Mouse (Mus musculus) limb, embryonic 14.5 days (tissue): ENCODE results near the gene Sapcd1. TPM values are rescaled to one million over a fixed set of nuclear protein-coding genes. Genes with fewer than 3 reads are reported as not detected.

Experiments
- ATAC-seq: fragments of 200-750 bp; cut with Nextera tagmentation; 2 replicates; pipeline ENCODE4 v1.8.0; 2017; ENCODE audit warnings: low read depth, moderate number of reproducible peaks, moderate TSS enrichment; ENCODE audit not compliant: low FRiP score
- DNase-seq: peaks from one replicate; pipeline ENCODE4 v3.0.0-alpha.2; 2015; ENCODE audit warnings: low spot score
- H3K27ac ChIP-seq: fragments of 300-500 bp; sonication (generic); replicated peaks from 2 replicates; pipeline ENCODE4 v1.5.1; 2014; ENCODE audit warnings: low read depth, mild to moderate bottlenecking, low read length, moderate library complexity, mixed read lengths
- H3K27me3 ChIP-seq: fragments of 300-500 bp; sonication (generic); 2 replicates; pipeline ENCODE4 v1.6.1; 2014; ENCODE audit warnings: low read length, mixed read lengths; ENCODE audit not compliant: control insufficient read depth, insufficient read depth
- H3K36me3 ChIP-seq: fragments of 300-500 bp; sonication (generic); 2 replicates; pipeline ENCODE4 v1.6.1; 2014; ENCODE audit warnings: mild to moderate bottlenecking, low read length, moderate library complexity, mixed read lengths; ENCODE audit not compliant: control insufficient read depth, insufficient read depth
- H3K4me1 ChIP-seq: fragments of 300-500 bp; sonication (generic); 2 replicates; pipeline ENCODE4 v1.6.1; 2014; ENCODE audit warnings: antibody characterized with exemption, low read length, mixed read lengths; ENCODE audit not compliant: control insufficient read depth, insufficient read depth
- H3K4me2 ChIP-seq: fragments of 300-500 bp; sonication (generic); replicated peaks from 2 replicates; pipeline ENCODE4 v1.6.1; 2014; ENCODE audit warnings: low read depth, mild to moderate bottlenecking, low read length, moderate library complexity; ENCODE audit not compliant: severe bottlenecking
- H3K4me3 ChIP-seq: fragments of 300-500 bp; sonication (generic); replicated peaks from 2 replicates; pipeline ENCODE4 v1.5.1; 2014; ENCODE audit warnings: low read length
- H3K9ac ChIP-seq: fragments of 300-500 bp; sonication (generic); 2 replicates; pipeline ENCODE4 v1.6.1; 2014; ENCODE audit warnings: mild to moderate bottlenecking, low read depth, low read length, moderate library complexity; ENCODE audit not compliant: severe bottlenecking
- H3K9me3 ChIP-seq: fragments of 300-500 bp; sonication (generic); 2 replicates; pipeline ENCODE4 v1.6.1; 2016; ENCODE audit warnings: low read length; ENCODE audit not compliant: control insufficient read depth
- POLR2A ChIP-seq: fragments of 200-500 bp; IDR thresholded peaks from 2 replicates; pipeline ENCODE4 v1.8.0; 2012; ENCODE audit warnings: inconsistent platforms, mild to moderate bottlenecking, moderate library complexity, borderline replicate concordance; ENCODE audit not compliant: insufficient read depth, insufficient read length; ENCODE audit errors: extremely low read depth
- WGBS: fragments of 180-500 bp; shearing (Covaris S2); extraction: QIAGEN DNeasy Blood & Tissue Kit; methylation state at CpG from one replicate; pipeline ENCODE4 v1.1.7; 2014; 5-methylcytosine and 5-hydroxymethylcytosine counted together
- polyA plus RNA-seq, 2 experiments: library from polyadenylated mRNA; depleted of rRNA in 1 of 2; stranded (reverse) in 1 of 2; unstranded in 1 of 2; fragments of >200 nt; fragmentation: Nextera tagmentation in 1 of 2; extraction: Ambion mirVana in 1 of 2; gene quantifications; 2 replicates each; pipeline versions ENCODE4 v1.2.1 to v1.2.3; 2012 to 2014

The Sapcd1 gene
- polyA plus RNA-seq, 2 experiments, result 12.0 to 13.7 TPM

GRCm38 (mm10) chr17:35023756-35024155 is 4.1 kb downstream of the Sapcd1 start:
- H3K36me3 ChIP-seq, result no peaks in the 10 kb centered on the region
- no peak for DNase-seq
- H3K27ac ChIP-seq, result no peak overlapping the region
- ATAC-seq, result no peak
- H3K4me3 ChIP-seq, result no peak overlapping the region
- no peaks in the 10 kb centered on the region for H3K9me3 ChIP-seq
- H3K4me2 ChIP-seq, result no peak overlapping the region
- H3K9ac ChIP-seq, result no peak overlapping the region
- 69% methylated on average over 4 of the region's 4 CpGs for WGBS
- H3K27me3 ChIP-seq, result no peaks in the 10 kb centered on the region
- H3K4me1 ChIP-seq, result peaks cover 18% of the 10 kb centered on the region
- TF ChIP-seq POLR2A, result no peak

GRCm38 (mm10) chr17:35023221-35023620 is 4.6 kb downstream of the Sapcd1 start:
- Histone ChIP-seq H3K4me1 (peaks cover 18% of the 10 kb centered on the region), H3K27me3 (no peaks in the 10 kb centered on the region), H3K4me3 (no peak overlapping the region), H3K27ac (no peak overlapping the region), H3K4me2 (no peak overlapping the region), H3K36me3 (no peaks in the 10 kb centered on the region), H3K9ac (no peak overlapping the region), H3K9me3 (no peaks in the 10 kb centered on the region)
- WGBS, result 77% methylated on average over 5 of the region's 5 CpGs
- ATAC-seq (no peak), DNase-seq (no peak)
- no peak for TF ChIP-seq POLR2A

GRCm38 (mm10) chr17:35022541-35023060 is 5.2 kb downstream of the Sapcd1 start:
- H3K4me3 ChIP-seq, result no peak overlapping the region
- no peak for TF ChIP-seq POLR2A
- no peak overlapping the region for H3K27ac ChIP-seq
- ATAC-seq (no peak), DNase-seq (no peak)
- H3K27me3 ChIP-seq, result no peaks in the 10 kb centered on the region
- H3K4me2 ChIP-seq, result no peak overlapping the region
- WGBS, result 92% methylated on average over 8 of the region's 8 CpGs
- H3K36me3 ChIP-seq, result no peaks in the 10 kb centered on the region
- H3K4me1 ChIP-seq, result peaks cover 16% of the 10 kb centered on the region
- H3K9me3 ChIP-seq, result no peaks in the 10 kb centered on the region
- H3K9ac ChIP-seq, result no peak overlapping the region

GRCm38 (mm10) chr17:35021842-35022477 is 5.9 kb downstream of the Sapcd1 start:
- peaks cover 11% of the 10 kb centered on the region for H3K4me1 ChIP-seq
- DNase-seq, result no peak
- no peaks in the 10 kb centered on the region for H3K27me3 ChIP-seq
- H3K27ac ChIP-seq, result no peak overlapping the region
- no peak overlapping the region for H3K4me3 ChIP-seq
- H3K9me3 ChIP-seq, result no peaks in the 10 kb centered on the region
- TF ChIP-seq POLR2A, result no peak
- 66% methylated on average over 6 of the region's 6 CpGs for WGBS
- no peak for ATAC-seq
- H3K4me2 ChIP-seq, result no peak overlapping the region
- no peak overlapping the region for H3K9ac ChIP-seq
- peaks cover 2% of the 10 kb centered on the region; the same call in 1 of the 2 replicates for H3K36me3 ChIP-seq

- peaks cover 9% of the 10 kb centered on the region for H3K36me3 ChIP-seq
- H3K9ac ChIP-seq, result no peak overlapping the region
- H3K27me3 ChIP-seq, result no peaks in the 10 kb centered on the region
- ATAC-seq (peak; percentile 70), DNase-seq (peak; percentile 61)
- H3K27ac ChIP-seq, result no peak overlapping the region
- no peak for TF ChIP-seq POLR2A
- WGBS, result 13% methylated on average over 16 of the region's 17 CpGs
- peak overlapping the region; percentile 30 for H3K4me2 ChIP-seq
- H3K4me1 ChIP-seq, result peaks cover 10% of the 10 kb centered on the region
- no peak overlapping the region for H3K4me3 ChIP-seq
- no peaks in the 10 kb centered on the region for H3K9me3 ChIP-seq
Observed at GRCm38 (mm10) chr17:35021163-35021808, 6.5 kb downstream of the Sapcd1 start.
